Mouse (Mus musculus) thymus, postnatal 4 days (tissue): Measurements from ENCODE around the gene S100a11.
"Not testable (repeated sequence)": the region's sequence is repeated elsewhere in the genome, so short reads cannot be mapped to it uniquely, and the experiment has no call there.

Source experiments
- DNase-seq: peaks from one replicate; pipeline ENCODE4 v3.0.0; 2021

The S100a11 gene

GRCm38 (mm10) chr3:93522611-93523010 is 2.3 kb downstream of the S100a11 start:
- DNase-seq, result peak; percentile 64

GRCm38 (mm10) chr3:93527300-93527699 is 7.0 kb downstream of the S100a11 start:
- no peak for DNase-seq

GRCm38 (mm10) chr3:93528807-93529206 is 8.5 kb downstream of the S100a11 start:
- DNase-seq, result no peak

- no peak for DNase-seq
Observed at GRCm38 (mm10) chr3:93537068-93537576, 16.8 kb downstream of the S100a11 start.

GRCm38 (mm10) chr3:93538486-93538885 is 18.2 kb downstream of the S100a11 start:
- no peak for DNase-seq

GRCm38 (mm10) chr3:93541501-93541900 is 21.2 kb downstream of the S100a11 start:
- DNase-seq, result no peak

GRCm38 (mm10) chr3:93544170-93544569 is 23.9 kb downstream of the S100a11 start:
- DNase-seq, result not testable (repeated sequence)

- DNase-seq, result peak; percentile 93
Observed at GRCm38 (mm10) chr3:93547099-93547648, 26.9 kb downstream of the S100a11 start.

- DNase-seq, result peak; percentile 21
Observed at GRCm38 (mm10) chr3:93547749-93548540, 27.7 kb downstream of the S100a11 start.

- peak; percentile 20 for DNase-seq
Observed at GRCm38 (mm10) chr3:93548541-93549266, 28.4 kb downstream of the S100a11 start.

- DNase-seq, result peak; percentile 45
Observed at GRCm38 (mm10) chr3:93549986-93550385, 29.7 kb downstream of the S100a11 start.

GRCm38 (mm10) chr3:93551950-93552901 is 31.9 kb downstream of the S100a11 start:
- no peak for DNase-seq

GRCm38 (mm10) chr3:93553311-93553710 is 33.0 kb downstream of the S100a11 start:
- DNase-seq, result no peak

- no peak for DNase-seq
Observed at GRCm38 (mm10) chr3:93553765-93554378, 33.6 kb downstream of the S100a11 start.

- peak; percentile 41 for DNase-seq
Observed at GRCm38 (mm10) chr3:93554379-93554980, 34.2 kb downstream of the S100a11 start.

- peak; percentile 87 for DNase-seq
Observed at GRCm38 (mm10) chr3:93554981-93555877, 34.9 kb downstream of the S100a11 start, which contains the start of gene S100a10. Gene S100a10 (plus strand): TSS chr3:93555080.

- peak; percentile 21 for DNase-seq
Observed at GRCm38 (mm10) chr3:93555878-93556254, 35.6 kb downstream of the S100a11 start.

- DNase-seq, result no peak
Observed at GRCm38 (mm10) chr3:93556599-93556998, 36.3 kb downstream of the S100a11 start.

- no peak for DNase-seq
Observed at GRCm38 (mm10) chr3:93557471-93557870, 37.2 kb downstream of the S100a11 start.

- no peak for DNase-seq
Observed at GRCm38 (mm10) chr3:93559961-93560360, 39.7 kb downstream of the S100a11 start.
